Mouse (Mus musculus) CH12.LX (cell line): ENCODE measurements around the gene Fbxw25. TPM values are rescaled to one million over a fixed set of nuclear protein-coding genes. Genes with fewer than 3 reads are reported as not detected.
"Not testable (repeated sequence)": the region's sequence is repeated elsewhere in the genome, so short reads cannot be mapped to it uniquely, and the experiment has no call there.

Experiments used
- DNase-seq: peaks from one replicate; pipeline ENCODE4 v3.0.0-alpha.2; 2013; ENCODE audit errors: extremely low read depth
- H3K27ac ChIP-seq: 2 replicates; pipeline ENCODE4 v1.5.1; 2012; ENCODE audit warnings: low read depth, mild to moderate bottlenecking, control low read depth, moderate library complexity; ENCODE audit not compliant: insufficient read depth
- H3K27me3 ChIP-seq: replicated peaks from 2 replicates; pipeline ENCODE3; 2012; ENCODE audit warnings: inconsistent platforms
- H3K36me3 ChIP-seq, 2 experiments: replicated peaks in 1 of 2; 2 replicates each; pipeline versions ENCODE3 to v1.6.1; 2012; ENCODE audit warnings: inconsistent platforms in 1 of 2, low read length in 1 of 2, mild to moderate bottlenecking in 1 of 2, mixed read lengths in 1 of 2, moderate library complexity in 1 of 2; ENCODE audit not compliant: control insufficient read depth in 1 of 2, insufficient read depth in 1 of 2
- H3K4me1 ChIP-seq, 2 experiments: 2 replicates each; pipeline ENCODE4 v1.6.1; 2012; ENCODE audit warnings: inconsistent platforms in 1 of 2, moderate library complexity in 1 of 2; ENCODE audit not compliant: insufficient read depth in 2 of 2, control insufficient read depth in 1 of 2
- H3K4me2 ChIP-seq: 2 replicates; pipeline ENCODE4 v1.6.1; 2012; ENCODE audit warnings: low read depth, mild to moderate bottlenecking, control low read depth; ENCODE audit not compliant: poor library complexity, insufficient read depth, severe bottlenecking
- H3K4me3 ChIP-seq, 3 experiments: fragments of 150-350 bp in 1 of 3; sonication (generic) in 1 of 3; replicated peaks in 1 of 3; 2 replicates each; pipeline versions ENCODE3 to v1.5.1; 2011 to 2012; ENCODE audit warnings: low read depth in 2 of 3, low read length in 2 of 3, mild to moderate bottlenecking in 2 of 3, moderate library complexity in 2 of 3, control low read depth in 1 of 3, improper control_type of control experiment in 1 of 3, inconsistent platforms in 1 of 3, mixed read lengths in 1 of 3; ENCODE audit not compliant: poor library complexity in 1 of 3
- H3K79me2 ChIP-seq: replicated peaks from 2 replicates; pipeline ENCODE4 v1.6.1; 2012; ENCODE audit warnings: mild to moderate bottlenecking, moderate library complexity; ENCODE audit not compliant: control insufficient read depth, poor library complexity, insufficient read depth, severe bottlenecking; ENCODE audit errors: extremely low read depth
- H3K9ac ChIP-seq: 2 replicates; pipeline ENCODE4 v1.6.1; 2012; ENCODE audit warnings: low read depth, mild to moderate bottlenecking, control low read depth, moderate library complexity; ENCODE audit not compliant: insufficient read depth
- H3K9me3 ChIP-seq: replicated peaks from 2 replicates; pipeline ENCODE3; 2012; ENCODE audit warnings: low read length, inconsistent platforms, mixed read lengths
- CTCF ChIP-seq, 2 experiments: IDR thresholded peaks in 1 of 2; conservative IDR thresholded peaks in 1 of 2; 2 replicates each; pipeline ENCODE4 v1.5.1; 2011 to 2012; ENCODE audit warnings: low read depth in 2 of 2, low read length in 2 of 2, improper control_type of control experiment in 1 of 2, inconsistent platforms in 1 of 2, mild to moderate bottlenecking in 1 of 2, moderate library complexity in 1 of 2
- E2F4 ChIP-seq: IDR thresholded peaks from 2 replicates; pipeline ENCODE4 v1.6.1; 2011; ENCODE audit warnings: low read depth, low read length, improper control_type of control experiment; ENCODE audit not compliant: insufficient replicate concordance
- ELF1 ChIP-seq: IDR thresholded peaks from 2 replicates; pipeline ENCODE4 v1.6.1; 2014; ENCODE audit warnings: low read depth, mild to moderate bottlenecking, inconsistent platforms, low read length, improper control_type of control experiment
- PAX5 ChIP-seq: IDR thresholded peaks from 2 replicates; pipeline ENCODE4 v1.6.1; 2012; ENCODE audit warnings: low read length, inconsistent platforms, mixed read lengths
- POLR2AphosphoS2 ChIP-seq: IDR thresholded peaks from 2 replicates; pipeline ENCODE4 v1.6.1; 2011; ENCODE audit warnings: low read depth, low read length, improper control_type of control experiment
- RAD21 ChIP-seq: IDR thresholded peaks from 2 replicates; pipeline ENCODE4 v1.6.1; 2011; ENCODE audit warnings: low read depth, mild to moderate bottlenecking, low read length, improper control_type of control experiment, moderate library complexity
- RCOR1 ChIP-seq: conservative IDR thresholded peaks from 2 replicates; pipeline ENCODE4 v1.6.1; 2012; ENCODE audit warnings: low read depth, mild to moderate bottlenecking, inconsistent platforms, low read length, improper control_type of control experiment
- SIN3A ChIP-seq: IDR thresholded peaks from 2 replicates; pipeline ENCODE4 v1.6.1; 2012; ENCODE audit warnings: low read length, improper control_type of control experiment, inconsistent platforms
- TBP ChIP-seq: conservative IDR thresholded peaks from 2 replicates; pipeline ENCODE4 v1.6.1; 2011; ENCODE audit warnings: low read depth, low read length, improper control_type of control experiment
- TCF12 ChIP-seq: IDR thresholded peaks from 2 replicates; pipeline ENCODE4 v1.6.1; 2014; ENCODE audit warnings: low read depth, mild to moderate bottlenecking, inconsistent platforms, low read length, improper control_type of control experiment
- UBTF ChIP-seq: IDR thresholded peaks from 2 replicates; pipeline ENCODE4 v1.6.1; 2012; ENCODE audit warnings: low read depth, mild to moderate bottlenecking, inconsistent platforms, low read length, improper control_type of control experiment, moderate library complexity
- ZKSCAN1 ChIP-seq: IDR thresholded peaks from 2 replicates; pipeline ENCODE4 v1.6.1; 2012; ENCODE audit warnings: low read depth, inconsistent platforms, low read length, improper control_type of control experiment, borderline replicate concordance
- ZMIZ1 ChIP-seq: IDR thresholded peaks from 2 replicates; pipeline ENCODE4 v1.6.1; 2012; ENCODE audit warnings: low read depth, mild to moderate bottlenecking, inconsistent platforms, low read length, improper control_type of control experiment
- dilution Hi-C: fragments of 300-500 bp; cut with MboI; formaldehyde crosslinking; loops from 2 replicates; pipeline ENCODE4 v1.14.3; 2020; ENCODE audit warnings: low sequenced_read_pairs; ENCODE audit not compliant: extremely low pct_unique_long_range_greater_than_20kb, extremely low pct_ligation_motif_present
- in situ Hi-C: fragments of 300-500 bp; cut with MboI; formaldehyde crosslinking; loops from 3 replicates; pipeline ENCODE4 v1.14.3; 2019; ENCODE audit warnings: low sequenced_read_pairs, low pct_ligation_motif_present, low pct_unique_long_range_greater_than_20kb, mixed read lengths
- polyA plus RNA-seq: library from polyadenylated mRNA; unstranded; fragments of >175 nt; gene quantifications from 2 replicates; pipeline ENCODE4 v1.2.1, GENCODE M21; 2012; ENCODE audit warnings: low read depth; ENCODE audit not compliant: insufficient read length
- total RNA-seq, 2 experiments: library from RNA; depleted of rRNA; stranded (reverse); fragments of 300-350 nt in 1 of 2; fragments of >200 nt in 1 of 2; gene quantifications; 2 replicates each; pipeline ENCODE4 v1.2.3; 2012 to 2014

Gene Fbxw25
- total and polyA plus RNA-seq, 3 experiments = not detected

GRCm38 (mm10) chr9:109606837-109607236 lies 57.6 kb downstream of the Fbxw25 start:
- H3K4me1 ChIP-seq, H3K9ac ChIP-seq, H3K9me3 ChIP-seq, dilution Hi-C loops, H3K4me3 ChIP-seq, H3K79me2 ChIP-seq, in situ Hi-C loops, H3K27ac ChIP-seq, H3K36me3 ChIP-seq, H3K4me2 ChIP-seq: not testable (repeated sequence)
- DNase-seq = peak; percentile 19
- H3K27me3 ChIP-seq = peaks cover 30% of the 10 kb centered on the region
- TF ChIP-seq RAD21 = peak; percentile 22
- TF ChIP-seq CTCF (conservative IDR thresholded peaks at IDR 0.05 in 1 of 2, IDR thresholded peaks at IDR 0.05 in 1 of 2; ENCODE audit: low read depth in 2 of 2, low read length in 2 of 2) = peak; percentile 30 to 51; a peak in 3 of 4 replicates

GRCm38 (mm10) chr9:109602128-109602527 lies 62.3 kb downstream of the Fbxw25 start:
- H3K9me3 ChIP-seq, H3K27ac ChIP-seq, H3K4me1 ChIP-seq, H3K79me2 ChIP-seq, in situ Hi-C loops, H3K36me3 ChIP-seq, dilution Hi-C loops, H3K4me2 ChIP-seq, H3K4me3 ChIP-seq, H3K9ac ChIP-seq: not testable (repeated sequence)
- H3K27me3 ChIP-seq = peaks cover 27% of the 10 kb centered on the region
- peak; percentile 55 to 57 for TF ChIP-seq CTCF (conservative IDR thresholded peaks at IDR 0.05 in 1 of 2, IDR thresholded peaks at IDR 0.05 in 1 of 2; ENCODE audit: low read depth in 2 of 2, low read length in 2 of 2)
- DNase-seq = peak; percentile 19

DNA sequence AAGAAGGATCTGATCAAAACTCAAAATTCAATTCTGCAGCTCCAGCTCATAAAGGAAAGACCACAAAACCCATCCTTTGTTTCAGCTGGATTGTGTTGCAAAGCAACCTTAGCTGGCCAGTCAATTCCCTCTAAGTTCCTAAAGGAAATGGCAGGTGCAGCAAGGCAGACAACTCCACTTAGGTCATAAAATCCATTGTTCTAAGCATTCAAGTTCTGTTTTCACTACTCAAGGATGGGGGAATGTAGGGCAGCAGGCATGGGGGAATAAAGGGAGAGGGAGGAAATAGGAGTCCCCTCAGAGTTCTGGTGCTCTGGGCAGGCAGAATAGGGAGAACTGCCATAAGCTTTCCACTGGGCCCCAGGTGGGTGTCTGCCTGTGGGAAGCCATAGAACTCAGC lies 67.2 kb downstream of the Fbxw25 start:
- in situ Hi-C loops = no loop called here
- TF ChIP-seq TBP (no peak), RCOR1 (no peak), ELF1 (no peak), TCF12 (no peak), E2F4 (no peak), POLR2AphosphoS2 (no peak), SIN3A (no peak), ZKSCAN1 (no peak), RAD21 (no peak), PAX5 (no peak), UBTF (no peak), ZMIZ1 (no peak)
- dilution Hi-C loops = no loop called here
- H3K4me1 ChIP-seq = no peaks in the 10 kb centered on the region
- H3K27me3 ChIP-seq = peaks cover 23% of the 10 kb centered on the region
- H3K4me2 ChIP-seq = no peak overlapping the region
- no peak overlapping the region for H3K27ac ChIP-seq
- H3K36me3 ChIP-seq = no peaks in the 10 kb centered on the region
- no peak overlapping the region for H3K9ac ChIP-seq
- DNase-seq = no peak
- H3K4me3 ChIP-seq = no peak overlapping the region
- no peaks in the 10 kb centered on the region for H3K79me2 ChIP-seq
- peaks cover 5% of the 10 kb centered on the region for H3K9me3 ChIP-seq

Other genes starting within 250 kb of the Fbxw25 start
- gene Fbxw16, start 215.5 kb downstream of the Fbxw25 start, total RNA-seq (2012; rRNA removed) = not detected in 2 replicates
- not detected in 2 replicates for gene Fbxw16, start 215.5 kb downstream of the Fbxw25 start, total RNA-seq (2014; rRNA removed)
- not detected in 2 replicates for gene Fbxw16, start 215.5 kb downstream of the Fbxw25 start, polyA plus RNA-seq
- not detected in 2 replicates for gene Fbxw19, start 168.8 kb downstream of the Fbxw25 start, total RNA-seq (2012; rRNA removed)
- not detected in 2 replicates for gene Fbxw19, start 168.8 kb downstream of the Fbxw25 start, total RNA-seq (2014; rRNA removed)
- gene Fbxw19, start 168.8 kb downstream of the Fbxw25 start, polyA plus RNA-seq = not detected in 2 replicates
- not detected in 2 replicates for gene Fbxw15, start 96.4 kb downstream of the Fbxw25 start, total RNA-seq (2012; rRNA removed)
- gene Fbxw15, start 96.4 kb downstream of the Fbxw25 start, total RNA-seq (2014; rRNA removed) = not detected in 2 replicates
- not detected in 2 replicates for gene Fbxw15, start 96.4 kb downstream of the Fbxw25 start, polyA plus RNA-seq
- not detected in 2 replicates for gene Fbxw24, start 38.6 kb downstream of the Fbxw25 start, total RNA-seq (2012; rRNA removed)
- gene Fbxw24, start 38.6 kb downstream of the Fbxw25 start, total RNA-seq (2014; rRNA removed) = not detected in 2 replicates
- gene Fbxw24, start 38.6 kb downstream of the Fbxw25 start, polyA plus RNA-seq = not detected in 2 replicates
- gene Fbxw18, start 38.0 kb upstream of the Fbxw25 start, total RNA-seq (2012; rRNA removed) = not detected in 2 replicates
- not detected in 2 replicates for gene Fbxw18, start 38.0 kb upstream of the Fbxw25 start, total RNA-seq (2014; rRNA removed)
- gene Fbxw18, start 38.0 kb upstream of the Fbxw25 start, polyA plus RNA-seq = not detected in 2 replicates
- gene Fbxw26, start 81.4 kb upstream of the Fbxw25 start, total RNA-seq (2012; rRNA removed) = not detected in 2 replicates
- not detected in 2 replicates for gene Fbxw26, start 81.4 kb upstream of the Fbxw25 start, total RNA-seq (2014; rRNA removed)
- gene Fbxw26, start 81.4 kb upstream of the Fbxw25 start, polyA plus RNA-seq = not detected in 2 replicates
- not detected in 2 replicates for gene Fbxw27, start 126.0 kb upstream of the Fbxw25 start, total RNA-seq (2012; rRNA removed)
- not detected in 2 replicates for gene Fbxw27, start 126.0 kb upstream of the Fbxw25 start, total RNA-seq (2014; rRNA removed)
- not detected in 2 replicates for gene Fbxw27, start 126.0 kb upstream of the Fbxw25 start, polyA plus RNA-seq
- gene Spink8, start 147.6 kb upstream of the Fbxw25 start, total RNA-seq (2012; rRNA removed) = not detected in 2 replicates
- gene Spink8, start 147.6 kb upstream of the Fbxw25 start, total RNA-seq (2014; rRNA removed) = not detected in 2 replicates
- gene Spink8, start 147.6 kb upstream of the Fbxw25 start, polyA plus RNA-seq = not detected in 2 replicates
- 73.1 and 94.1 TPM in 2 replicates for gene Nme6, start 168.1 kb upstream of the Fbxw25 start, total RNA-seq (2012; rRNA removed)
- 98.9 and 110 TPM in 2 replicates for gene Nme6, start 168.1 kb upstream of the Fbxw25 start, total RNA-seq (2014; rRNA removed)
- 65.0 and 76.2 TPM in 2 replicates for gene Nme6, start 168.1 kb upstream of the Fbxw25 start, polyA plus RNA-seq
- not detected in 2 replicates for gene Camp, start 185.0 kb upstream of the Fbxw25 start, total RNA-seq (2012; rRNA removed)
- gene Camp, start 185.0 kb upstream of the Fbxw25 start, total RNA-seq (2014; rRNA removed) = not detected in 2 replicates
- gene Camp, start 185.0 kb upstream of the Fbxw25 start, polyA plus RNA-seq = not detected in 2 replicates
- 32.4 and 54.6 TPM in 2 replicates for gene Cdc25a, start 210.9 kb upstream of the Fbxw25 start, total RNA-seq (2012; rRNA removed)
- gene Cdc25a, start 210.9 kb upstream of the Fbxw25 start, total RNA-seq (2014; rRNA removed) = 32.2 and 32.6 TPM in 2 replicates
- 74.9 TPM in 2 replicates for gene Cdc25a, start 210.9 kb upstream of the Fbxw25 start, polyA plus RNA-seq